Mouse (Mus musculus) effector memory CD4-positive, alpha-beta T cell, adult 5 months (primary cell): ENCODE measurements around the gene F13b. TPM values are rescaled to one million over a fixed set of nuclear protein-coding genes. Genes with fewer than 3 reads are reported as not detected.

ENCODE experiments used
- polyA plus RNA-seq: library from polyadenylated mRNA; unstranded; fragments of 100-300 nt; shearing (Covaris generic); gene quantifications from one replicate; pipeline ENCODE4 v1.2.1, GENCODE M21; 2017

F13b gene
- not detected for polyA plus RNA-seq

DNA sequence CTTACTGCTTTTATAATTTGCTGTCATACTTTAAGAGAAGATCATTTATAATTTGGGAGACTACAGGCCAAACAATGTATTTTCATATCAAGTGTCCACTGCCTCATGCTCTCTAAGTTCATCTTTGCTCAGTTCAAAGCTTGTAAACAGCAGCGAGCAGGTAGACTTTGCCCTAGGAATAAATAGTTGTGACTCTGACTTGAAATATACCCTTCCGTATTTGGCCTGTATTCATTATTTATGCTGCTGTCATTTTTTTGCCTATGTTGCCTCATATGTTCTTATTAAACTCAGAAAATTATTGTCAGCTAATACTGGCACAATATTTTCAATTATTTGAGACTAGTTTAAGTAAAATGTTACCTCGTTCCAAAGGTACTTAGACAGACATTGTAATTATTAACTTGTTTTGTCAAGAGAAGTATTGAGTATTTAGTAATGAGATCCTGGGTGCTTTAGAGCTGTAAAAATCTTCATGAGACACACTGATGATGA lies at the start of gene F13b:
Gene F13b, plus strand, starts transcription at position 445 of the 495 bp plus-strand sequence.

DNA sequence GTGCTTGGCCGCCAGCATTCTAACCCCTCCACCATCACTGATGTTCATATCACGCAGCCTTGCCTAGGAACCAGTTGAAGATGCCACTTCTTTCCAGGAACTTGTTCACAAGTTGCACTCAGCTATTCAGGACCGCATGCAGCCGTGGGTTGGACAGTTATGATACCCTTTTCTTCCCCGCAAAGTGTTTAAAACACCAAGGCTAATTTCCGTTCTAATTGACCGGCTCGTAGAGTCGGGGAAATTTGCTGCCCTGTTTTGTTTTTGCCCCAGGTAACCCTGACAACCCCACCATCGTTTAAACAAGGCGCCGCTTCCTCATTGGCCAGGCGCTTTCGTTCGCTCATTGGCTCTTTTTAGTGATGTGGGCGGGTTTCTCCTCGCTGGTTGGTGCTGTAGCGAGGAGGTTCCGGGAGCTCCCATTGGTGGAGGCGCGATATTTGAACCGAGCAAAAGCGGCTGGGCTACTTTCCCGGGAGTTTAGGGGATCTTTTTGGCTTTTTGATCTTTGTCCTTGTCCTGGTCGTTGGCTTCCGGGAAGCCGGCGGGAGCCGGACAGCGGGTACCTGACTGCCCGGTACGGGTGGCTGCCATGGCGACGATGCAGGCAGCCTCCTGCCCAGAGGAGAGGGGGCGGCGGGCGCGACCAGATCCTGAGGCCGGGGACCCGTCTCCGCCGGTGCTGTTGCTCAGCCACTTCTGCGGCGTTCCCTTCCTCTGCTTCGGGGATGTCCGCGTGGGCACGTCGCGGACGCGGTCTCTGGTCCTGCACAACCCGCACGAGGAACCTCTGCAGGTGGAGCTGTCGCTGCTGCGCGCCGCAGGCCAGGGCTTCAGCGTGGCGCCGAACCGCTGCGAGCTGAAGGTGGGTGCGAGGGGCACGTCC lies 46.9 kb upstream of the F13b start, which contains the start of gene Aspm:
Gene Aspm, plus strand, starts transcription at position 433 of the 886 bp plus-strand sequence.

DNA sequence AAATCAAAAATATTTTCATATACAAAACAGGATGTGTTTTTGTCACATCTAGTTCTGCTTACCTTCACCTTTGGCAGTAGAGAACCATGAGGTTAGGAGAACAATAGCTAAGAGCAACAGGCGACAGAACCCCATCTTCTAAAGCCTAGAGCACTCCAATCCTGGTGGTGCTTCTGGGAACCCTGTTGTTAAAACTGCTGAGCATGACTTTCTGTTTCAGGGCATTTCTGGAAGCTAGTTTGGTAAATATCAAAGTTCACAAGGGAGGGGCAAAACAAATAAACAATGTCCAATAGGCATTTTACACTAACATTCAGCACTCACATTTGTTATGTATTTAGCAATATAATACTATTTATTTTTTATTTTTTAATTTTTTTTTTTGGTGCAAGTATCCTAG lies 58.5 kb downstream of the F13b start, which contains the start of gene Cfhr1:
Gene Cfhr1, minus strand, starts transcription at position 249 of the 400 bp plus-strand sequence.

Other genes with a start within 250 kb of the F13b start
- not detected for gene Crb1, start 124.6 kb upstream of the F13b start, polyA plus RNA-seq
- 16.7 TPM for gene Zbtb41, start 79.4 kb upstream of the F13b start, polyA plus RNA-seq
- 0.82 TPM for gene Aspm, start 46.9 kb upstream of the F13b start, polyA plus RNA-seq
- gene Cfhr1, start 58.6 kb downstream of the F13b start, polyA plus RNA-seq: not detected